Comparison of ENCODE assay signal across 11 mouse cellular contexts in genomic region chr5:128732416-128733014, GRCm38 (mm10). TPM values are rescaled to one million over a fixed set of nuclear protein-coding genes. Genes with fewer than 3 reads are reported as not detected.
DNase-seq lines count a peak whose midpoint lies in the region; ATAC-seq and TF ChIP-seq lines count a peak whose summit lies in the region.
"Had no signal": no experiment of that assay in that cellular context is flagged by ENCODE, and none has a peak within 500 bp of the region (broad histone marks: within the 10 kb centered on the region; RNA-seq: fewer than 3 reads in every experiment).

No protein-coding gene starts in this region.

- no peaks in the 10 kb centered on the region for H3K9me3 ChIP-seq in forebrain, postnatal 0 days (ENCODE audit: low read length)
- no peaks in the 10 kb centered on the region for H3K9me3 ChIP-seq in forebrain, embryonic 15.5 days
- no peaks in the 10 kb centered on the region for H3K9me3 ChIP-seq in liver, embryonic 11.5 days (ENCODE audit: control insufficient read depth, low read length)
- H3K9me3 ChIP-seq in MEL (replicated peaks; ENCODE audit: insufficient read depth, low read length), result no peaks in the 10 kb centered on the region
- H3K9me3 ChIP-seq in forebrain, embryonic 14.5 days (replicated peaks; ENCODE audit: control insufficient read depth, low read length), result no peaks in the 10 kb centered on the region

- no peak overlapping the region for H3K4me3 ChIP-seq in forebrain, postnatal 0 days (ENCODE audit: low read depth, low read length)
- H3K4me3 ChIP-seq in forebrain, embryonic 15.5 days, result no peak overlapping the region
- no peak overlapping the region for H3K4me3 ChIP-seq in liver, adult 2 months (ENCODE audit: insufficient read depth, low read depth, low read length)
- H3K4me3 ChIP-seq in liver, embryonic 11.5 days (ENCODE audit: low read depth, low read length), result no peak overlapping the region
- no peak overlapping the region for H3K4me3 ChIP-seq in MEL (ENCODE audit: control insufficient read depth in 1 of 2, insufficient read depth in 1 of 2, low read depth in 2 of 2, low read length in 2 of 2)
- H3K4me3 ChIP-seq in forebrain, embryonic 14.5 days (ENCODE audit: low read depth, low read length), result no peak overlapping the region

- no peak for TF ChIP-seq EP300 in MEL (IDR thresholded peaks at IDR 0.05; ENCODE audit: low read depth in 1 of 2, low read length in 2 of 2)

- no peak overlapping the region for H3K9ac ChIP-seq in forebrain, postnatal 0 days
- H3K9ac ChIP-seq in forebrain, embryonic 15.5 days (replicated peaks), result no peak overlapping the region
- no peak overlapping the region for H3K9ac ChIP-seq in liver, adult 2 months (ENCODE audit: low read depth, low read length)
- H3K9ac ChIP-seq in liver, embryonic 11.5 days (ENCODE audit: low read depth, low read length), result no peak overlapping the region
- H3K9ac ChIP-seq in MEL (ENCODE audit: control insufficient read depth, low read depth, low read length, poor library complexity, severe bottlenecking), result no peak overlapping the region
- no peak overlapping the region for H3K9ac ChIP-seq in forebrain, embryonic 14.5 days (ENCODE audit: low read length)

- no peaks in the 10 kb centered on the region; the same call in 1 of the 2 replicates for H3K27me3 ChIP-seq in forebrain, postnatal 0 days (ENCODE audit: insufficient read depth, low read length)
- no peaks in the 10 kb centered on the region for H3K27me3 ChIP-seq in forebrain, embryonic 15.5 days
- H3K27me3 ChIP-seq in liver, adult 2 months (ENCODE audit: control insufficient read depth, insufficient read depth, low read length), result no peaks in the 10 kb centered on the region
- H3K27me3 ChIP-seq in liver, embryonic 11.5 days (replicated peaks; ENCODE audit: control insufficient read depth, insufficient read depth, low read length), result no peaks in the 10 kb centered on the region
- no peaks in the 10 kb centered on the region for H3K27me3 ChIP-seq in MEL (ENCODE audit: control insufficient read depth in 1 of 2, insufficient read depth in 2 of 2, low read length in 2 of 2)
- H3K27me3 ChIP-seq in forebrain, embryonic 14.5 days (replicated peaks; ENCODE audit: control insufficient read depth, insufficient read depth, low read length), result no peaks in the 10 kb centered on the region

- no peaks in the 10 kb centered on the region for H3K36me3 ChIP-seq in forebrain, postnatal 0 days (ENCODE audit: insufficient read depth)
- no peaks in the 10 kb centered on the region for H3K36me3 ChIP-seq in forebrain, embryonic 15.5 days
- no peaks in the 10 kb centered on the region for H3K36me3 ChIP-seq in liver, adult 2 months (ENCODE audit: control insufficient read depth, insufficient read depth, low read length)
- H3K36me3 ChIP-seq in liver, embryonic 11.5 days (ENCODE audit: control insufficient read depth, insufficient read depth, low read length), result no peaks in the 10 kb centered on the region
- no peaks in the 10 kb centered on the region for H3K36me3 ChIP-seq in MEL (ENCODE audit: control insufficient read depth in 1 of 2, insufficient read depth in 2 of 2, low read length in 2 of 2)
- H3K36me3 ChIP-seq in forebrain, embryonic 14.5 days (ENCODE audit: control insufficient read depth, insufficient read depth, low read length), result no peaks in the 10 kb centered on the region

- DNase-seq in forebrain, postnatal 0 days, result no peak
- DNase-seq in liver, adult 2 months (ENCODE audit: extremely low read depth, low read depth, low spot score), result no peak
- DNase-seq in liver, embryonic 11.5 days (ENCODE audit: low spot score), result no peak
- peak; percentile 3 for DNase-seq in MEL (ENCODE audit: low read depth, low spot score)
- peak; percentile 60 for DNase-seq in gonadal fat pad, adult 2 months (ENCODE audit: low read depth)
- no peak for DNase-seq in forebrain, embryonic 14.5 days (ENCODE audit: low spot score)
- no peak for DNase-seq in cerebellum, postnatal 25 days
- DNase-seq: adrenal gland, adult 8-10 months had no signal

- H3K4me2 ChIP-seq in forebrain, postnatal 0 days (ENCODE audit: low read depth), result no peak overlapping the region
- no peak overlapping the region for H3K4me2 ChIP-seq in forebrain, embryonic 15.5 days (replicated peaks)
- no peak overlapping the region for H3K4me2 ChIP-seq in liver, embryonic 11.5 days
- no peak overlapping the region for H3K4me2 ChIP-seq in forebrain, embryonic 14.5 days (ENCODE audit: low read length)

- no peak for ATAC-seq in forebrain, postnatal 0 days
- no peak for ATAC-seq in forebrain, embryonic 15.5 days (replicated peaks)
- no peak for ATAC-seq in liver, embryonic 11.5 days (replicated peaks; ENCODE audit: low FRiP score)
- no peak for ATAC-seq in forebrain, embryonic 14.5 days

- TF ChIP-seq POLR2A in liver, adult 2 months (IDR thresholded peaks at IDR 0.05; ENCODE audit: extremely low read depth, insufficient read depth, low read length), result no peak
- no peak for TF ChIP-seq POLR2A in MEL (IDR thresholded peaks at IDR 0.05; ENCODE audit: control insufficient read depth in 1 of 2, insufficient read depth in 1 of 2, low read depth in 1 of 2, low read length in 2 of 2, poor library complexity in 1 of 2)

- H3K79me2 ChIP-seq in liver, adult 2 months (ENCODE audit: control insufficient read depth, insufficient read depth, low read length), result no peaks in the 10 kb centered on the region
- no peaks in the 10 kb centered on the region for H3K79me2 ChIP-seq in MEL (ENCODE audit: control insufficient read depth, insufficient read depth, low read length, poor library complexity)

- H3K27ac ChIP-seq in forebrain, postnatal 0 days (ENCODE audit: low read depth, low read length), result no peak overlapping the region
- no peak overlapping the region for H3K27ac ChIP-seq in forebrain, embryonic 15.5 days (replicated peaks)
- H3K27ac ChIP-seq in liver, adult 2 months (replicated peaks; ENCODE audit: insufficient read depth, low read depth, low read length), result no peak overlapping the region
- no peak overlapping the region for H3K27ac ChIP-seq in liver, embryonic 11.5 days (ENCODE audit: low read depth, low read length)
- H3K27ac ChIP-seq in MEL (ENCODE audit: control insufficient read depth, low read depth, low read length), result no peak overlapping the region
- no peak overlapping the region for H3K27ac ChIP-seq in forebrain, embryonic 14.5 days (ENCODE audit: low read depth, low read length)

- 71% methylated on average over 11 of the region's 11 CpGs for WGBS in forebrain, postnatal 0 days
- 70% methylated on average over 11 of the region's 11 CpGs for WGBS in forebrain, embryonic 15.5 days
- WGBS in liver, adult 2 months, result 67% methylated on average over 11 of the region's 11 CpGs
- WGBS in liver, embryonic 11.5 days, result 63% methylated on average over 11 of the region's 11 CpGs
- 72% methylated on average over 11 of the region's 11 CpGs for WGBS in forebrain, embryonic 14.5 days

- peak; percentile 53 for TF ChIP-seq CTCF in forebrain, postnatal 0 days (IDR thresholded peaks at IDR 0.05; ENCODE audit: low read depth)
- TF ChIP-seq CTCF in liver, adult 2 months (IDR thresholded peaks at IDR 0.05; ENCODE audit: low read depth, low read length), result peak; percentile 6; the same call in 1 of the 2 replicates
- TF ChIP-seq CTCF in MEL (IDR thresholded peaks at IDR 0.05 in 2 of 3, conservative IDR thresholded peaks at IDR 0.05 in 1 of 3; ENCODE audit: control insufficient read depth in 1 of 3, insufficient read depth in 1 of 3, low read depth in 2 of 3, low read length in 3 of 3, poor library complexity in 1 of 3, severe bottlenecking in 1 of 3), result peak in 2 of 3 experiments; percentile 4 to 20; a peak in 1 of 6 replicates

- H3K4me1 ChIP-seq in forebrain, postnatal 0 days (ENCODE audit: insufficient read depth), result no peaks in the 10 kb centered on the region
- H3K4me1 ChIP-seq in forebrain, embryonic 15.5 days, result no peaks in the 10 kb centered on the region
- H3K4me1 ChIP-seq in liver, adult 2 months (ENCODE audit: control insufficient read depth, insufficient read depth, low read length), result no peaks in the 10 kb centered on the region
- no peaks in the 10 kb centered on the region for H3K4me1 ChIP-seq in liver, embryonic 11.5 days (replicated peaks; ENCODE audit: control insufficient read depth, insufficient read depth, low read length)
- no peaks in the 10 kb centered on the region for H3K4me1 ChIP-seq in MEL (ENCODE audit: control insufficient read depth in 1 of 2, insufficient read depth in 2 of 2, low read length in 2 of 2)
- H3K4me1 ChIP-seq in forebrain, embryonic 14.5 days (ENCODE audit: control insufficient read depth, insufficient read depth, low read length), result no peaks in the 10 kb centered on the region

- no peak for TF ChIP-seq RAD21 in MEL (IDR thresholded peaks at IDR 0.05; ENCODE audit: low read depth, low read length)

TF ChIP-seq in MEL, 35 proteins besides CTCF, POLR2A, EP300 and RAD21:
- TF ChIP-seq ZMIZ1 (IDR thresholded peaks at IDR 0.05; ENCODE audit: low read depth, low read length) (no peak), MXI1 (IDR thresholded peaks at IDR 0.05; ENCODE audit: low read depth, low read length) (no peak), MYC (IDR thresholded peaks at IDR 0.05; ENCODE audit: low read depth, low read length) (no peak), MEF2A (IDR thresholded peaks at IDR 0.05; ENCODE audit: extremely low read depth, insufficient replicate concordance, low read depth, low read length, poor library complexity, severe bottlenecking) (no peak), ZKSCAN1 (IDR thresholded peaks at IDR 0.05; ENCODE audit: low read depth, low read length) (no peak), POLR2AphosphoS5 (IDR thresholded peaks at IDR 0.05; ENCODE audit: borderline replicate concordance, low read depth, low read length) (no peak)

RNA-seq across cellular contexts. Expression of gene Piwil1, which starts 30.2 kb away (rescaled TPM):
- 0.05 and 0.08 TPM in 2 replicates for total RNA-seq in forebrain, postnatal 0 days (2014; rRNA removed)
- polyA plus RNA-seq in forebrain, postnatal 0 days (2015; fragmentation: Nextera tagmentation; extraction: Ambion mirVana), result 0.30 and 0.40 TPM in 2 replicates
- 0.14 and 0.17 TPM in 2 replicates for polyA plus RNA-seq in forebrain, embryonic 15.5 days (2015; fragmentation: Nextera tagmentation; extraction: Ambion mirVana)
- not detected in 2 replicates for total RNA-seq in liver, adult 2 months (2014; rRNA removed)
- polyA plus RNA-seq in liver, adult 2 months (2012; rRNA removed), result not detected in 2 replicates
- polyA plus RNA-seq in liver, embryonic 11.5 days (2014; fragmentation: Nextera tagmentation; extraction: Ambion mirVana), result not detected in 2 replicates
- not detected in 2 replicates for total RNA-seq in MEL (2012; rRNA removed)
- polyA plus RNA-seq in MEL (2012; ENCODE audit: insufficient read depth in 1 of 2, insufficient read length in 2 of 2, low read depth in 1 of 2, low replicate concordance in 2 of 2, missing spikeins in 1 of 2), result not detected
- polyA plus RNA-seq in gonadal fat pad, adult 2 months (2012; rRNA removed), result 0.32 and 0.57 TPM in 2 replicates
- not detected in 2 replicates for polyA plus RNA-seq in forebrain, embryonic 14.5 days (2014; fragmentation: Nextera tagmentation; extraction: Ambion mirVana)
- total RNA-seq: adrenal gland, adult 8-10 months; heart, postnatal 25 days had no signal
- polyA plus RNA-seq: C2C12 had no signal

Comparison
In these comparisons a context has a peak if more than half of its experiments do, and no peak if none do; other contexts are left out.
1. DNase-seq: peak in MEL (single experiment) and gonadal fat pad, adult 2 months (single experiment); none in forebrain, postnatal 0 days (single experiment), liver, adult 2 months (single experiment), liver, embryonic 11.5 days (single experiment), forebrain, embryonic 14.5 days (single experiment) and cerebellum, postnatal 25 days (0 of 2).
2. Peak in every context shown above with its lines, with median percentiles within 50 percentile points of each other: CTCF ChIP-seq.